Mouse (Mus musculus): ENCODE measurements around the gene Rtkn2. TPM values are rescaled to one million over a fixed set of nuclear protein-coding genes. Genes with fewer than 3 reads are reported as not detected.

Gene Rtkn2
- polyA plus RNA-seq, 1 experiment from 2014 or later: 5.0 TPM

DNA sequence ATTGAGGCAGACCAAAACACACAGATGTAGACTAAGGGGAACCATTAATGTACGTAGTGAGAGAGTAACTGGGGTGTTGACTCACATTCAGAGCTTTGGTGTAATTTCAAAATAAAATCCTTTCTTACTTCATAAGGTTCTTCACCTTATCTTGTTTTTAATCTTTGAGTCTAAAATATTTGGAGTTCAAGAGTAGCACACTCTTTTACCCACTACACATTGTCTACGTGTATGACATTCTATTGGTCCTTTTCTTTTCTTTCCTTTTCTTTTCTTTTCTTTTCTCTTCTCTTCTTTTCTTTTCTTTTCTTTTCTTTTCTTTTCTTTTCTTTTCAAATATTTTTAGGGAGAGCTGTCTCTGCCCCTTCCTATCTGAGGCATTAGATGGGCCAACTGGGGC, 23.4 kb upstream of the Rtkn2 start:
- Histone ChIP-seq H3K4me3 (ENCODE audit: low read length) (no peak overlapping the region), H3K4me2 (ENCODE audit: low read depth, low read length) (no peak overlapping the region), H3K9ac (ENCODE audit: low read depth, low read length) (no peak overlapping the region), H3K27me3 (replicated peaks; ENCODE audit: control insufficient read depth, insufficient read depth, low read length) (no peaks in the 10 kb centered on the region), H3K27ac (ENCODE audit: low read length) (no peak overlapping the region), H3K36me3 (ENCODE audit: control insufficient read depth, insufficient read depth, low read length) (no peaks in the 10 kb centered on the region), H3K4me1 (ENCODE audit: control insufficient read depth, insufficient read depth, low read length) (no peaks in the 10 kb centered on the region), H3K9me3 (ENCODE audit: control insufficient read depth, low read length) (no peaks in the 10 kb centered on the region)
- 92% methylated on average over 2 of the region's 2 CpGs for WGBS
- ATAC-seq: no peak

DNA sequence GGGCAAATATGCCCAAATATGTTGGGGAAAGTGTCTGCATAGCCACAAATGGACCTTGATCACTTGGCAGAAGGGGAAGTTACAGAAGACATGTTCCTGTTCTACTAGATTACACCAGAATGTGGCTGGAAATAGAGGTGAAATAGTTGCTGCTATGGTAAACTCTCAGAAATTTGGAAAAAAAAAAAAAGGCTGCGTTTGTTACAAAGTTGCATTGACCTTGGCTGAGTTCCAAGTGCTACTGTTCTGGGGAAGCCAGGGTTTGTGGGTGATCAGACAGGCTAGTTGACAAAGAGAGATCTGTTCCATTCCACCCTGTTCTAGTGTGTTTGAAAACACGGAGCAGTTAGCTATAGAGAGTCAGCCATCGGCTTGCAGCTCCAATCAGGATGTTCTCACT, 19.4 kb upstream of the Rtkn2 start:
- Histone ChIP-seq H3K4me3 (ENCODE audit: low read length) (no peak overlapping the region), H3K4me1 (ENCODE audit: control insufficient read depth, insufficient read depth, low read length) (no peaks in the 10 kb centered on the region), H3K9ac (ENCODE audit: low read depth, low read length) (no peak overlapping the region), H3K4me2 (ENCODE audit: low read depth, low read length) (no peak overlapping the region), H3K36me3 (ENCODE audit: control insufficient read depth, insufficient read depth, low read length) (no peaks in the 10 kb centered on the region), H3K9me3 (ENCODE audit: control insufficient read depth, low read length) (no peaks in the 10 kb centered on the region), H3K27me3 (replicated peaks; ENCODE audit: control insufficient read depth, insufficient read depth, low read length) (no peaks in the 10 kb centered on the region), H3K27ac (ENCODE audit: low read length) (no peak overlapping the region)
- no peak for ATAC-seq
- WGBS: 57% methylated on average over 3 of the region's 3 CpGs

DNA sequence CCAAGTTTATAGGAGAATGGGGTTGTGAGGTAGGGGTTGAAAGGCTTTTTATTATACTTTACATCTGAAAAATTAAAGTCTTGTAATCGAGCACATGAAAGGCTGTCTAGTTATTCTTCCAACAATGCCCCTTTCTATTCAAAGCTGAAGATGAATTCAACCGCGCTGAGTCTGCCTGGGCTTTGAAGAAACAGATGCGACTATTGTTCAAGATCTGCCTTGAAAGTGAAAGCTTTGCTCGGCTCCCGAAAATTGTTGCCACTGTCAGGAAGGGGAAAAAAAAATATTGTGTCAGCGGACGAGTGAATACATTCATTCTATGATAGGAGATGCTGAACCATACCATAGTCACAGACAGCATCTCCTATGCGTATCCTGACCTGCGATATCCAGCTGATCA, 16.9 kb upstream of the Rtkn2 start:
- no peaks in the 10 kb centered on the region for H3K27me3 ChIP-seq (replicated peaks; ENCODE audit: control insufficient read depth, insufficient read depth, low read length)

DNA sequence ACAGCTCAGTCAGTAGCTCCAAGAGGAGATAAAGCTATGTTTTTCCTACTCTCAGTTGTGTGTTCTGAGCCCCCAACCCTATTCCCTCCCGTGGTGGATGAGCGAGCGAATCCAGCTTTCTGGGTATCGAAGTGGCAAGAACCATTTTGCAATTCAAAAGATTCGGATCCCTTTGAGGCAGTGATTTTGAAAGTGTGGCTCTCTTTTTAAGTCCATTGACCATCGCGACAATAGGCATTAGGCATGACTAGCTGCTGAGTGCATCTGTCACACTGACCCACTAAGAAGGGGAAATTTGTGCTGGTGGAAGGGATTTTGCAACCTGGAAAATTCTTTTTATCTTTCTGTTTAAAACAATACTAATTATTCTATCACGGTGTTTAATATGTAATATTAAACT, 15.3 kb upstream of the Rtkn2 start:
- H3K4me3 ChIP-seq (ENCODE audit: low read length): no peak overlapping the region
- no peaks in the 10 kb centered on the region for H3K27me3 ChIP-seq (replicated peaks; ENCODE audit: control insufficient read depth, insufficient read depth, low read length)
- no peaks in the 10 kb centered on the region for H3K9me3 ChIP-seq (ENCODE audit: control insufficient read depth, low read length)
- H3K9ac ChIP-seq (ENCODE audit: low read depth, low read length): no peak overlapping the region
- no peak for ATAC-seq
- no peak overlapping the region for H3K4me2 ChIP-seq (ENCODE audit: low read depth, low read length)
- no peaks in the 10 kb centered on the region for H3K4me1 ChIP-seq (ENCODE audit: control insufficient read depth, insufficient read depth, low read length)
- H3K27ac ChIP-seq (ENCODE audit: low read length): no peak overlapping the region
- WGBS: 66% methylated on average over 8 of the region's 8 CpGs
- no peaks in the 10 kb centered on the region for H3K36me3 ChIP-seq (ENCODE audit: control insufficient read depth, insufficient read depth, low read length)

More for the DNA sequence above, 16.9 kb upstream of the Rtkn2 start:
- Histone ChIP-seq H3K27ac (ENCODE audit: low read length) (no peak overlapping the region), H3K4me3 (ENCODE audit: low read length) (no peak overlapping the region), H3K36me3 (ENCODE audit: control insufficient read depth, insufficient read depth, low read length) (no peaks in the 10 kb centered on the region), H3K9ac (ENCODE audit: low read depth, low read length) (no peak overlapping the region), H3K4me2 (ENCODE audit: low read depth, low read length) (no peak overlapping the region), H3K9me3 (ENCODE audit: control insufficient read depth, low read length) (no peaks in the 10 kb centered on the region), H3K4me1 (ENCODE audit: control insufficient read depth, insufficient read depth, low read length) (no peaks in the 10 kb centered on the region)
- WGBS: 72% methylated on average over 10 of the region's 10 CpGs
- no peak for ATAC-seq

DNA sequence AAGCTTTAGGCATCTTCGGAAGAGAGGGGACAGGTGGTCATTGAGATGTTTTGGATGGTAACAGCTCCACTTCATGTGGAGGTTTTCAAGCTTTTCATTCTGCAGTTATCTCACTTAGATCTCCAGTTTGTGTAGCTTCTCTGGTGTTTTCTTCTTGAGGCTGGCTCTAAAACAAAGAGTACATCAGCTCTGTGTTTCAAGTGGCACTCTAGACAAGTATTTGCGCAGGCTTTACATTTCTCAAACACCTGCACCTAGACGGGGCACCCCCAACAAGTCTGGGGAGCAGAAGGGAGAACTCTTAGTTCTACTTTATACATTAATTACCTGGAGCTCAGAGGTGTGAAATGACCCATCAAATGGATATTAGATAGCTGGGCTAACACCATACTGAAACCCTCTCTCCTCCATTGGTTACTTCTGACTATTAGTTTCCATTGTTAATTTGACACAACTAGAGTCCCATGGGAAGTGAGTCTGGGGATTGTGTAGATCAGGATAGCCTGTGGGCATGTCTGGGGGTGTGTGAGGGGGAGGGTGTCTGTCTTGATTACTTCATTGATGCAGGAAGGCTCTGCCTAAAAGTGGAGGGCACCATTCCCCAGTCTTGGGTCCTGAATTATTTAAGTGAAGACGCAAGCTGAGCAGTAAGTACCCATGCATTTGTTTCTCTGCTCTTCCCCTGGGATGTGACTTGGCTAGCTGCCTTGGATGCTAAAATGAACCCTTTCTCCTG, 14.0 kb upstream of the Rtkn2 start:
- no peaks in the 10 kb centered on the region for H3K4me1 ChIP-seq (ENCODE audit: control insufficient read depth, insufficient read depth, low read length)
- no peaks in the 10 kb centered on the region for H3K27me3 ChIP-seq (replicated peaks; ENCODE audit: control insufficient read depth, insufficient read depth, low read length)
- H3K4me3 ChIP-seq (ENCODE audit: low read length): no peak overlapping the region
- WGBS: 80% methylated on average over 4 of the region's 4 CpGs
- H3K4me2 ChIP-seq (ENCODE audit: low read depth, low read length): no peak overlapping the region
- no peaks in the 10 kb centered on the region for H3K36me3 ChIP-seq (ENCODE audit: control insufficient read depth, insufficient read depth, low read length)
- H3K27ac ChIP-seq (ENCODE audit: low read length): no peak overlapping the region
- H3K9me3 ChIP-seq (ENCODE audit: control insufficient read depth, low read length): no peaks in the 10 kb centered on the region
- ATAC-seq: no peak
- H3K9ac ChIP-seq (ENCODE audit: low read depth, low read length): no peak overlapping the region

DNA sequence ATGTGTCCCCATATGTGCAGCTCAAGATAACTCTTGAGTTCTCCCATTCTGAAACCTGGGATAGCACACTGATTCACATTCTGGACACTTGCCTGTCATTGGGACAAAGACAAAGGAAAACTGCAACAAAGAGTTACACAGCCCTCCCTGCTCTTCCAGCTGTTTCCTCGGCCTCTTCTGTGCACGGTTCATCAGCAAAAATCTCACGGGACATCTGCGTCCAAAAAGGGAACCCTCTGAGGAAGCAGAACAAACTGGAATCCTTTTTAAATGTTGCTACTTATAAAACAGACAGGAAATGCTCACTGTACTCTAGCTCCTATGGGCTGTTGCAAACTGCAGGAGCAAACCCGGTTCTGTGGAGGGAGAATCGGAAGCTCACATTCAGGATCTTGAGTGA, 13.3 kb upstream of the Rtkn2 start:
- Histone ChIP-seq H3K27ac (ENCODE audit: low read length) (0 out of 2 replicates have a peak overlapping the region, but pooled peaks have one; percentile 8), H3K4me2 (ENCODE audit: low read depth, low read length) (no peak overlapping the region), H3K9me3 (ENCODE audit: control insufficient read depth, low read length) (no peaks in the 10 kb centered on the region), H3K9ac (ENCODE audit: low read depth, low read length) (no peak overlapping the region), H3K4me3 (ENCODE audit: low read length) (no peak overlapping the region), H3K4me1 (ENCODE audit: control insufficient read depth, insufficient read depth, low read length) (no peaks in the 10 kb centered on the region), H3K36me3 (ENCODE audit: control insufficient read depth, insufficient read depth, low read length) (no peaks in the 10 kb centered on the region), H3K27me3 (replicated peaks; ENCODE audit: control insufficient read depth, insufficient read depth, low read length) (no peaks in the 10 kb centered on the region)
- WGBS: 56% methylated on average over 6 of the region's 6 CpGs
- ATAC-seq: no peak

DNA sequence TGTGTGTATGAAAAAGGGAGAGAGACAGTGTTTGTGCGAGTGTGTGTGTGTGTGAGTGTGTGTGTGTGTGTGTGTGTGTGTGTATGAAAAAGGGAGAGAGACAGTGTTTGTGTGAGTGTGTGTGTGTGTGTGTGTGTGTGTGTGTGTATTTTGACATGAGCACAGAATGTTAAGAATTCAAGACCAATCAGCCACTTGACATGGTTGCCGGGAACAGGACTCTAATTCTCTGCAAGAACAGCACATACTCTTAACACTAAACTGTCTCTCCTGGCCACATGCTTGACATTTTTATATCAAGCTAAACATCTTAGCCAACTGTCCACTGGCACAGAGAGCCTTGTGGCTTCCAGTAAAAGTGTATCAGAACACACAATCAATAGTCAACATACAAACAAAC, 12.4 kb upstream of the Rtkn2 start:
- ATAC-seq: no peak
- H3K27me3 ChIP-seq (replicated peaks; ENCODE audit: control insufficient read depth, insufficient read depth, low read length): no peaks in the 10 kb centered on the region
- H3K36me3 ChIP-seq (ENCODE audit: control insufficient read depth, insufficient read depth, low read length): no peaks in the 10 kb centered on the region
- 62% methylated on average over 2 of the region's 2 CpGs for WGBS
- H3K9me3 ChIP-seq (ENCODE audit: control insufficient read depth, low read length): no peaks in the 10 kb centered on the region
- no peak overlapping the region for H3K27ac ChIP-seq (ENCODE audit: low read length)
- no peak overlapping the region for H3K4me3 ChIP-seq (ENCODE audit: low read length)
- H3K9ac ChIP-seq (ENCODE audit: low read depth, low read length): no peak overlapping the region
- no peak overlapping the region for H3K4me2 ChIP-seq (ENCODE audit: low read depth, low read length)
- no peaks in the 10 kb centered on the region for H3K4me1 ChIP-seq (ENCODE audit: control insufficient read depth, insufficient read depth, low read length)

DNA sequence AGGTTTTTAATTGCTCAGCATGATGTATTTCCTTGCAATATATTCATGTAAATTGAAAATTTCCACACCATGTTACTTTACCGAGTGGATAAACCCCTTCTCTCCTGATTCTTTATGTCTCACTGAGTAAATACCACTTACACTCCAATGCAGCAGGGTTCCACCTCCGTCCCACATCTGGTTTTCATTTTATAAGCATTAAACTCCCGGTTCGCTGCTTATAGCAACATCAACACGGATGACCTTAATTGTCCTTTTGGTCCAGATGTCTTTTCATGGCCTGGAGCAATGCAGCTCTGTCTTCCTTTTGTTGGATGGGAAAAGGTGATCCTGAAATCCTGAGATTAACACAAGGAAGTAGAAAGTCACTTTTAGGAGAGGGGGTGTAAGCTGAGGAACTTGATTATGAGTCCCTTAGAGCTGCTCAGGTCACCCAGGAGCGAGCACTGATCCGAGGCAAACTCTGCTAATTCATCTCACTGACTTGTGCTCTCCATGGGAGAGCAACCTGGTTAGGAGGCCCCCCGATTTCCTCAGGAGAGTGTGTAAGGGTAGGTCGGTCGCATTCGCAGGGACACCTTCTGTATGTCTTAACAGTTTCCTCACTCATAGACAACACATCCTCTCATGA, 8.1 kb upstream of the Rtkn2 start:
- Histone ChIP-seq H3K27me3 (replicated peaks; ENCODE audit: control insufficient read depth, insufficient read depth, low read length) (no peaks in the 10 kb centered on the region), H3K4me1 (ENCODE audit: control insufficient read depth, insufficient read depth, low read length) (no peaks in the 10 kb centered on the region), H3K27ac (ENCODE audit: low read length) (no peak overlapping the region), H3K9ac (ENCODE audit: low read depth, low read length) (no peak overlapping the region), H3K9me3 (ENCODE audit: control insufficient read depth, low read length) (no peaks in the 10 kb centered on the region), H3K4me3 (ENCODE audit: low read length) (no peak overlapping the region), H3K4me2 (ENCODE audit: low read depth, low read length) (no peak overlapping the region), H3K36me3 (ENCODE audit: control insufficient read depth, insufficient read depth, low read length) (no peaks in the 10 kb centered on the region)
- no peak for ATAC-seq
- 73% methylated on average over 11 of the region's 11 CpGs for WGBS

DNA sequence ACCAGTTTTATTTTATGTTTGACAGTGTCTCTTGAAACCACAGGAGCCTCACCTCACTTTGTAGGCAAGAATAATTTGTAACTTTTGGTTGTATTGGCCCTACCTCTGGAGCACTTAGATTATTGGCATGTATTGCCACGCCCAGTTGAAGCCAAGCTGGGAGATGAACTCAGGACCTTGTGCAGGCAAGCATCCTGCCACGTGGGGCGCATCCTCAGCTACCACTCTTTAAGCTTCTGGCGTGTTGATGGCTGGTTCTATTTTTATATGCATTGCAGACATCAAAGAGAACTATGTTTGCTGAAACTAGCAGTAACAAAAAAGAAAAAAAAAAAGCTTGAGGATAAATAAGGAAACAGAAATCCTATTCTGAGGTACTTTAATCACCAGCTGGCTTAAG, 2.1 kb upstream of the Rtkn2 start:
- no peak overlapping the region for H3K4me2 ChIP-seq (ENCODE audit: low read depth, low read length)
- no peak overlapping the region for H3K27ac ChIP-seq (ENCODE audit: low read length)
- no peaks in the 10 kb centered on the region for H3K4me1 ChIP-seq (ENCODE audit: control insufficient read depth, insufficient read depth, low read length)
- H3K9me3 ChIP-seq (ENCODE audit: control insufficient read depth, low read length): no peaks in the 10 kb centered on the region
- H3K4me3 ChIP-seq (ENCODE audit: low read length): no peak overlapping the region
- H3K27me3 ChIP-seq (replicated peaks; ENCODE audit: control insufficient read depth, insufficient read depth, low read length): no peaks in the 10 kb centered on the region
- WGBS: 59% methylated on average over 4 of the region's 4 CpGs
- no peak for ATAC-seq
- no peak overlapping the region for H3K9ac ChIP-seq (ENCODE audit: low read depth, low read length)
- no peaks in the 10 kb centered on the region for H3K36me3 ChIP-seq (ENCODE audit: control insufficient read depth, insufficient read depth, low read length)
